Mouse (Mus musculus): Measurements from ENCODE around the gene Tlcd1. TPM values are rescaled to one million over a fixed set of nuclear protein-coding genes. Genes with fewer than 3 reads are reported as not detected.
A peak's percentile ranks its signal among the peaks of the same experiment; 100 is the strongest.
"Not testable (repeated sequence)": the region's sequence is repeated elsewhere in the genome, so short reads cannot be mapped to it uniquely, and the experiment has no call there.

Gene Tlcd1
- total and polyA plus RNA-seq, 3 experiments = 23.3 to 28.3 TPM; not detected in 1

- Histone ChIP-seq H3K4me3 (ENCODE audit: control insufficient read depth in 1 of 2, insufficient read depth in 1 of 2, low read depth in 2 of 2, low read length in 2 of 2) (peak overlapping the region; percentile 58 to 72), H3K9me3 (replicated peaks; ENCODE audit: insufficient read depth, low read length) (no peaks in the 10 kb centered on the region), H3K79me2 (ENCODE audit: control insufficient read depth, insufficient read depth, low read length, poor library complexity) (peaks cover 30% of the 10 kb centered on the region), H3K27me3 (ENCODE audit: control insufficient read depth in 1 of 2, insufficient read depth in 2 of 2, low read length in 2 of 2) (peaks cover 0 to 5% of the 10 kb centered on the region in 2 experiments; a peak in 1 of 4 replicates), H3K9ac (ENCODE audit: control insufficient read depth, low read depth, low read length, poor library complexity, severe bottlenecking) (peak overlapping the region; percentile 76), H3K4me1 (ENCODE audit: control insufficient read depth in 1 of 2, insufficient read depth in 2 of 2, low read length in 2 of 2) (peaks cover 4 to 19% of the 10 kb centered on the region in 2 experiments; a peak in 3 of 4 replicates), H3K27ac (ENCODE audit: control insufficient read depth, low read depth, low read length) (peak overlapping the region; percentile 51), H3K36me3 (ENCODE audit: control insufficient read depth in 1 of 2, insufficient read depth in 2 of 2, low read length in 2 of 2) (peaks cover 12 to 34% of the 10 kb centered on the region in 2 experiments)
- DNase-seq (ENCODE audit: low read depth, low spot score) = peak; percentile 60
- no peak for TF ChIP-seq TCF12 (IDR thresholded peaks at IDR 0.05; ENCODE audit: low read depth, low read length)
- TF ChIP-seq ZNF384 (IDR thresholded peaks at IDR 0.05; ENCODE audit: low read depth, low read length) = peak; percentile 5; the same call in 1 of the 2 replicates
- TF ChIP-seq MXI1 (IDR thresholded peaks at IDR 0.05; ENCODE audit: low read depth, low read length) = 0 out of 2 replicates have a peak, but pooled peaks have one; percentile 20
- TF ChIP-seq USF1 (IDR thresholded peaks at IDR 0.05; ENCODE audit: low read depth, low read length) = peak; percentile 48
- TF ChIP-seq CTCF (IDR thresholded peaks at IDR 0.05 in 2 of 3, conservative IDR thresholded peaks at IDR 0.05 in 1 of 3; ENCODE audit: control insufficient read depth in 1 of 3, insufficient read depth in 1 of 3, low read depth in 2 of 3, low read length in 3 of 3, poor library complexity in 1 of 3, severe bottlenecking in 1 of 3) = 0 out of 6 replicates have a peak, but pooled peaks of 1 of the 3 experiments have one; percentile 8
Observed at GRCm38 (mm10) chr11:78183884-78184514, 7.5 kb downstream of the Tlcd1 start.

GRCm38 (mm10) chr11:78184702-78185101 is 8.2 kb downstream of the Tlcd1 start:
- not testable (repeated sequence) for H3K27ac ChIP-seq (ENCODE audit: control insufficient read depth, low read depth, low read length); H3K9ac ChIP-seq (ENCODE audit: control insufficient read depth, low read depth, low read length, poor library complexity, severe bottlenecking); H3K9me3 ChIP-seq (replicated peaks; ENCODE audit: insufficient read depth, low read length); H3K27me3 ChIP-seq (ENCODE audit: control insufficient read depth in 1 of 2, insufficient read depth in 2 of 2, low read length in 2 of 2)
- TF ChIP-seq TBP (IDR thresholded peaks at IDR 0.05; ENCODE audit: low read depth, low read length) = peak; percentile 88
- TF ChIP-seq MAX (IDR thresholded peaks at IDR 0.05; ENCODE audit: low read length) = 0 out of 2 replicates have a peak, but pooled peaks have one; percentile 20
- TF ChIP-seq SIN3A (IDR thresholded peaks at IDR 0.05; ENCODE audit: low read length) = peak; percentile 41; the same call in 1 of the 2 replicates
- TF ChIP-seq MXI1 (IDR thresholded peaks at IDR 0.05; ENCODE audit: low read depth, low read length) = 0 out of 2 replicates have a peak, but pooled peaks have one; percentile 12
- peak; percentile 51; the same call in 1 of the 2 replicates for TF ChIP-seq MYC (IDR thresholded peaks at IDR 0.05; ENCODE audit: low read depth, low read length)
- Histone ChIP-seq H3K4me1 (ENCODE audit: control insufficient read depth in 1 of 2, insufficient read depth in 2 of 2, low read length in 2 of 2) (peaks cover 4 to 22% of the 10 kb centered on the region in 2 experiments), H3K4me3 (ENCODE audit: control insufficient read depth in 1 of 2, insufficient read depth in 1 of 2, low read depth in 2 of 2, low read length in 2 of 2) (peak overlapping the region in 1 of 2 experiments; percentile 58; a peak in 1 of 4 replicates), H3K36me3 (ENCODE audit: control insufficient read depth in 1 of 2, insufficient read depth in 2 of 2, low read length in 2 of 2) (peaks cover 12 to 31% of the 10 kb centered on the region in 2 experiments), H3K79me2 (ENCODE audit: control insufficient read depth, insufficient read depth, low read length, poor library complexity) (peaks cover 32% of the 10 kb centered on the region)
- DNase-seq (ENCODE audit: low read depth, low spot score) = peak; percentile 42

- Histone ChIP-seq H3K79me2 (ENCODE audit: control insufficient read depth, insufficient read depth, low read length, poor library complexity) (peaks cover 9% of the 10 kb centered on the region; the same call in 1 of the 2 replicates), H3K36me3 (ENCODE audit: control insufficient read depth in 1 of 2, insufficient read depth in 2 of 2, low read length in 2 of 2) (peaks cover 0 to 6% of the 10 kb centered on the region in 2 experiments; a peak in 3 of 4 replicates), H3K27me3 (ENCODE audit: control insufficient read depth in 1 of 2, insufficient read depth in 2 of 2, low read length in 2 of 2) (peaks cover 0 to 6% of the 10 kb centered on the region in 2 experiments; a peak in 1 of 4 replicates), H3K27ac (ENCODE audit: control insufficient read depth, low read depth, low read length) (no peak within 1 kb of the TSS), H3K4me3 (ENCODE audit: control insufficient read depth in 1 of 2, insufficient read depth in 1 of 2, low read depth in 2 of 2, low read length in 2 of 2) (peak within 1 kb of the TSS; percentile 72 to 73), H3K9ac (ENCODE audit: control insufficient read depth, low read depth, low read length, poor library complexity, severe bottlenecking) (peak within 1 kb of the TSS; percentile 88), H3K4me1 (ENCODE audit: control insufficient read depth in 1 of 2, insufficient read depth in 2 of 2, low read length in 2 of 2) (peaks cover 0 to 12% of the 10 kb centered on the region in 2 experiments; a peak in 2 of 4 replicates), H3K9me3 (replicated peaks; ENCODE audit: insufficient read depth, low read length) (no peaks in the 10 kb centered on the region)
- peak; percentile 57 for DNase-seq (ENCODE audit: low read depth, low spot score)
- TF ChIP-seq POLR2AphosphoS5 (IDR thresholded peaks at IDR 0.05; ENCODE audit: borderline replicate concordance, low read depth, low read length) = no peak
- no peak for TF ChIP-seq KAT2A (conservative IDR thresholded peaks at IDR 0.05; ENCODE audit: low read depth, low read length)
- TF ChIP-seq USF2 (IDR thresholded peaks at IDR 0.05; ENCODE audit: borderline replicate concordance in 1 of 2, insufficient read depth in 1 of 2, low read depth in 1 of 2, low read length in 2 of 2) = no peak
- no peak for TF ChIP-seq ZNF384 (IDR thresholded peaks at IDR 0.05; ENCODE audit: low read depth, low read length)
- no peak for TF ChIP-seq MEF2A (IDR thresholded peaks at IDR 0.05; ENCODE audit: extremely low read depth, insufficient replicate concordance, low read depth, low read length, poor library complexity, severe bottlenecking)
- TF ChIP-seq USF1 (IDR thresholded peaks at IDR 0.05; ENCODE audit: low read depth, low read length) = 0 out of 2 replicates have a peak, but pooled peaks have one; percentile 42
- TF ChIP-seq TBP (IDR thresholded peaks at IDR 0.05; ENCODE audit: low read depth, low read length) = no peak
- peak; percentile 15; the same call in 1 of the 2 replicates for TF ChIP-seq NRF1 (IDR thresholded peaks at IDR 0.05; ENCODE audit: insufficient read depth, low read depth, low read length, poor library complexity, severe bottlenecking)
- no peak for TF ChIP-seq CTCF (IDR thresholded peaks at IDR 0.05 in 2 of 3, conservative IDR thresholded peaks at IDR 0.05 in 1 of 3; ENCODE audit: control insufficient read depth in 1 of 3, insufficient read depth in 1 of 3, low read depth in 2 of 3, low read length in 3 of 3, poor library complexity in 1 of 3, severe bottlenecking in 1 of 3)
- peak; percentile 14; the same call in 1 of the 2 replicates for TF ChIP-seq NELFE (IDR thresholded peaks at IDR 0.05; ENCODE audit: low read depth, low read length)
- peak; percentile 34; the same call in 1 of the 2 replicates for TF ChIP-seq MAZ (IDR thresholded peaks at IDR 0.05; ENCODE audit: low read depth, low read length)
- TF ChIP-seq TAL1 (IDR thresholded peaks at IDR 0.05; ENCODE audit: low read length) = no peak
- TF ChIP-seq POLR2A (IDR thresholded peaks at IDR 0.05; ENCODE audit: control insufficient read depth in 1 of 2, insufficient read depth in 1 of 2, low read depth in 1 of 2, low read length in 2 of 2, poor library complexity in 1 of 2) = peak in 1 of 2 experiments; percentile 12; a peak in 1 of 4 replicates
Observed at GRCm38 (mm10) chr11:78188331-78189233, 12.1 kb downstream of the Tlcd1 start, which contains the start of gene Rab34. Rab34 (plus strand) TSS chr11:78188430.

Measured in MEL (cell line).